Mouse (Mus musculus) spleen, adult 2 months (tissue): ENCODE measurements around the gene Mark1. TPM values are rescaled to one million over a fixed set of nuclear protein-coding genes. Genes with fewer than 3 reads are reported as not detected.

Experiments
- DNase-seq, 2 experiments: peaks; one replicate each; pipeline versions ENCODE4 v3.0.0 to v3.0.0-alpha.2; 2012 to 2021; ENCODE audit warnings: low spot score in 2 of 2, low read depth in 1 of 2
- H3K27ac ChIP-seq: fragments of 200-500 bp; 2 replicates; pipeline ENCODE4 v1.5.1; 2012; ENCODE audit warnings: low read length, inconsistent platforms; ENCODE audit not compliant: insufficient read depth
- H3K27me3 ChIP-seq: fragments of 200-500 bp; 2 replicates; pipeline ENCODE4 v1.6.1; 2012; ENCODE audit warnings: mild to moderate bottlenecking, moderate library complexity, low read length, inconsistent platforms; ENCODE audit not compliant: control insufficient read depth, insufficient read depth
- H3K36me3 ChIP-seq: fragments of 200-500 bp; 2 replicates; pipeline ENCODE4 v1.6.1; 2012; ENCODE audit warnings: mild to moderate bottlenecking, low read length, inconsistent platforms; ENCODE audit not compliant: control insufficient read depth, insufficient read depth
- H3K4me1 ChIP-seq: fragments of 200-500 bp; 2 replicates; pipeline ENCODE4 v1.6.1; 2011; ENCODE audit warnings: inconsistent platforms; ENCODE audit not compliant: control insufficient read depth, insufficient read depth, insufficient read length
- H3K4me3 ChIP-seq: fragments of 200-500 bp; 2 replicates; pipeline ENCODE4 v1.5.1; 2011; ENCODE audit warnings: mild to moderate bottlenecking, inconsistent platforms; ENCODE audit not compliant: insufficient read depth, insufficient read length; ENCODE audit errors: extremely low read depth
- CTCF ChIP-seq: fragments of 200-500 bp; IDR thresholded peaks from 2 replicates; pipeline ENCODE4 v1.5.1; 2011; ENCODE audit warnings: mild to moderate bottlenecking, inconsistent platforms; ENCODE audit not compliant: insufficient read depth, insufficient read length, insufficient replicate concordance; ENCODE audit errors: extremely low read depth
- POLR2A ChIP-seq: fragments of 200-500 bp; IDR thresholded peaks from 2 replicates; pipeline ENCODE4 v1.6.1; 2011; ENCODE audit warnings: low read depth, low read length, inconsistent platforms
- WGBS: fragments of 180-500 bp; shearing (Covaris S2); methylation state at CpG from one replicate; pipeline ENCODE4 v1.1.7; 2018; 5-methylcytosine and 5-hydroxymethylcytosine counted together
- polyA plus RNA-seq: library from polyadenylated mRNA; depleted of rRNA; stranded (reverse); fragments of >200 nt; gene quantifications from 2 replicates; pipeline ENCODE4 v1.2.3, GENCODE M21; 2012

Gene Mark1
- polyA plus RNA-seq, 1 experiment = 1.6 TPM

- H3K4me1 ChIP-seq = no peaks in the 10 kb centered on the region
- TF ChIP-seq CTCF (no peak), POLR2A (no peak)
- WGBS = 28% methylated on average over 12 of the region's 12 CpGs
- no peaks in the 10 kb centered on the region for H3K27me3 ChIP-seq
- no peaks in the 10 kb centered on the region for H3K36me3 ChIP-seq
- no peak overlapping the region for H3K27ac ChIP-seq
- no peak for DNase-seq
- no peak overlapping the region for H3K4me3 ChIP-seq
Measured at GRCm38 (mm10) chr1:184963121-184963693, 36.2 kb downstream of the Mark1 start.

DNA sequence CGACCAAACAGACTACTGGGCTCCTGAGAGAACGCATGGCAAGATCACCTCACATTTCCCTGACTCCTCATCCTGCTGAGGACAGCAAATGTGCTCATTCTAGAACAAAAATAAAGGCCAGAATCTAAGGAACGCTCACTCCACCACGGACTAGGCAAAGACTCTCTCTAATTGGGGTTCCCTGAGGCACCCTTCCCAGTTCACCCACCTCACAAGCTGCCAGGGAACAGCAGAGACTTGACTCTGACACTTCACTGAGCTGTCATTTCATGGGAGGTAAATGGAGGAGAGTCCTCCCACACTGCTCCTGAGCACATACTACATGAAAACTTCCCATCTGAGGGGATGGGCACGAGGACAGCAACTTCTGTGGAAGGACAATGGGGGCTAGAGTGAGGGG, 37.5 kb downstream of the Mark1 start:
- Histone ChIP-seq H3K27ac (no peak overlapping the region), H3K4me3 (no peak overlapping the region), H3K27me3 (no peaks in the 10 kb centered on the region), H3K36me3 (no peaks in the 10 kb centered on the region), H3K4me1 (no peaks in the 10 kb centered on the region)
- no peak for TF ChIP-seq POLR2A
- TF ChIP-seq CTCF = no peak
- no peak for DNase-seq
- WGBS = 79% methylated on average over 5 of the region's 5 CpGs

DNA sequence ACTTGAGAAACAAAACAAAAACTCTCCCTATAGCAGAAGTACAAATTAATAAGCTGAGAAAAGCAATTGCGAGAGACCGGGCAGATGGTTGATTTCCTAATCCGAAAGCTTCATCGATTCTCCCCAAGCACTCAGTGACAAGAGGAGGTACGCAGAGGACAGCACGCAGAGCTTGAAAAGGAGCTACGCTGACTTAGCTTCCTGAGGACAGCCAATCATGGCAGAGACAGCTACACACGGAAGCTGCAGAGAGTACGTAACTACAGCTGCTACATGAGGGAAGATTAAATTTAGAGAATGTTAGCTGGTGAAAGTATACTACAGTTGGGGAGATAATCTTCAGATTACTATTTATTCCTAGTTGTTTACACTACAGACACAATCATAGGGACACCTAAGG, 40.6 kb downstream of the Mark1 start:
- Histone ChIP-seq H3K27ac (no peak overlapping the region), H3K4me3 (no peak overlapping the region), H3K27me3 (no peaks in the 10 kb centered on the region), H3K36me3 (no peaks in the 10 kb centered on the region), H3K4me1 (no peaks in the 10 kb centered on the region)
- TF ChIP-seq CTCF = no peak
- no peak for TF ChIP-seq POLR2A
- no peak for DNase-seq
- 80% methylated on average over 9 of the region's 9 CpGs for WGBS

DNA sequence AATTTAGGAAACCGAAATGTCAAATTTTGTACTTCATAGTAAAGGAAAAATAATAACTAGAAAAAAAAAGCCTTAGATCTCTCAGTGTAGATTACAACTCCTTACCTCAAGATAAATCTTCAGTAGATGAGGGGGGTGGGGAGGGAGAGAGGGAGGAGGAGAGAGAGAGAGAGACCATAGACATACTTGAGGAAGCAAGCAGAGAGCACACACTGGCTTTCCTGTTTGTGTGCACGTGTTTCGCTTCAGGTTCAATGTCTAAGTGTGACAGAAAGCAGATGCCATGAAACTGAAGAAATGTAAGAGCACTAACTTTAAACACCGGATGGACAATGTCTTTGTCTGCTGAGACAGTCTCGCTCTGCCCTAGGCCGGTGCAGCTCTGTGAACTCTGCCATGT, 41.0 kb downstream of the Mark1 start:
- Histone ChIP-seq H3K36me3 (no peaks in the 10 kb centered on the region), H3K27ac (no peak overlapping the region), H3K4me3 (no peak overlapping the region), H3K4me1 (no peaks in the 10 kb centered on the region), H3K27me3 (no peaks in the 10 kb centered on the region)
- DNase-seq = no peak
- WGBS = 81% methylated on average over 6 of the region's 6 CpGs
- TF ChIP-seq CTCF = no peak
- no peak for TF ChIP-seq POLR2A

GRCm38 (mm10) chr1:184951758-184952157, 47.6 kb downstream of the Mark1 start:
- Histone ChIP-seq H3K27ac (no peak overlapping the region), H3K27me3 (no peaks in the 10 kb centered on the region), H3K4me3 (no peak overlapping the region), H3K4me1 (no peaks in the 10 kb centered on the region), H3K36me3 (no peaks in the 10 kb centered on the region)
- TF ChIP-seq POLR2A (no peak), CTCF (no peak)
- WGBS = 89% methylated on average over 5 of the region's 5 CpGs
- no peak for DNase-seq

GRCm38 (mm10) chr1:184951057-184951456, 48.3 kb downstream of the Mark1 start:
- TF ChIP-seq POLR2A (no peak), CTCF (no peak)
- Histone ChIP-seq H3K27me3 (no peaks in the 10 kb centered on the region), H3K36me3 (no peaks in the 10 kb centered on the region), H3K27ac (no peak overlapping the region), H3K4me3 (no peak overlapping the region), H3K4me1 (no peaks in the 10 kb centered on the region)
- WGBS = 91% methylated on average over 11 of the region's 11 CpGs
- no peak for DNase-seq

GRCm38 (mm10) chr1:184938106-184938505, 61.3 kb downstream of the Mark1 start:
- no peak overlapping the region for H3K4me3 ChIP-seq
- no peaks in the 10 kb centered on the region for H3K36me3 ChIP-seq
- H3K27me3 ChIP-seq = no peaks in the 10 kb centered on the region
- DNase-seq = no peak
- 87% methylated on average over 4 of the region's 4 CpGs for WGBS
- no peak for TF ChIP-seq POLR2A
- no peak for TF ChIP-seq CTCF
- H3K4me1 ChIP-seq = no peaks in the 10 kb centered on the region
- H3K27ac ChIP-seq = no peak overlapping the region
